In the genomic region with DNA sequence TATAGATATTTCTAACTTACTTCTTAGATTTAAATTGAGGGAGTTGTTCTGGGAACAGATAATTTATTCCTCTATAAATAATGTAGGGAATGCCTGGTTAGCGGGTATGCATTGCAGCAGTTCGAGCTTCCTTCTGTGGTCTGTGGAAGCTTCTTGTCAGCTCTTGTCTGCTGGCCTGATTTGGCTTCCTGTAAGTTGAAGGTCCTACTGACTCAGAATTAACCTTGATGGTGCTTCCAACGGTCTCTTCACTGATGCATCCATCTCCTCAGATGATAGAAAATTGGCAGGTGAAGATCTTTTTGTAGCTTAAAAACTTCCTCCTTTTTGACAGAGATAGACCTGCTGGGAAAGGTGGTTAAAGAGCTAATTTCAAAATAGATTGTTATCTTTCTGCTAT, we compare ENCODE assay signal across 13 mouse cellular contexts.
"Had no signal": no experiment of that assay in that cellular context is flagged by ENCODE, and none has a peak within 500 bp of the region (broad histone marks: within the 10 kb centered on the region; RNA-seq: fewer than 3 reads in every experiment).

No protein-coding gene starts in this region.

- DNase-seq: gastrocnemius, adult 2 months; gastrocnemius, postnatal 10 days; gastrocnemius, postnatal 25 days; heart, adult 18-20 months; heart, postnatal 10 days; heart, postnatal 4 days; kidney, adult 18-20 months; kidney, adult 8-10 months; kidney, postnatal 10 days; kidney, postnatal 25 days; kidney, postnatal 4 days; liver; liver, embryonic 13.5 days had no signal
